Mouse (Mus musculus): ENCODE results near the gene Carhsp1. TPM values are rescaled to one million over a fixed set of nuclear protein-coding genes. Genes with fewer than 3 reads are reported as not detected.
A peak's percentile ranks its signal among the peaks of the same experiment; 100 is the strongest.

The Carhsp1 gene
- total RNA-seq, 2 experiments from 2014 or later = 106 to 218 TPM

DNA sequence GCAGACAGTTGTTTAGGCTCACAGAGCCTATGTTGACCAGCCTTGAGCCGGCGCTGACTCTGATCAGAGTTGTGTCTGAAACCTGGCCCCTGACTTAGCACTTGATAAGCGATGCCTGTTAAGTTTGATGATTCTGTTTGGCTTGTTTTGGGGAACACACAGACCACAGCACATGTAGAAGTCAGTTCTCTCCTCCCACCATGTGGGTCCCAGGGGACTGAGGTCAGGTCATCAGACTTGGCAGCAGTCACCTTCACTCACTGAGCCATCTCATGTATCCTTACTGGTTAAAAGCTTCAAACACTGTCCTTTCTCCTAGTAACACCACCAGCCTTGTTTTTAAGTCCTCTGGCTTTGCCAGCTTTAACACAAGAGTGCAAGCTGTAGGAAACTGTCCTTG is 21.9 kb downstream of the Carhsp1 start:
- no peak for ATAC-seq (replicated peaks; ENCODE audit: low FRiP score, poor library complexity, severe bottlenecking)

GRCm38 (mm10) chr16:8645546-8645945 is 26.4 kb downstream of the Carhsp1 start:
- no peak for ATAC-seq (replicated peaks; ENCODE audit: low FRiP score, poor library complexity, severe bottlenecking)

GRCm38 (mm10) chr16:8643855-8644254 is 28.1 kb downstream of the Carhsp1 start:
- ATAC-seq (replicated peaks; ENCODE audit: low FRiP score, poor library complexity, severe bottlenecking) = peak; percentile 97

DNA sequence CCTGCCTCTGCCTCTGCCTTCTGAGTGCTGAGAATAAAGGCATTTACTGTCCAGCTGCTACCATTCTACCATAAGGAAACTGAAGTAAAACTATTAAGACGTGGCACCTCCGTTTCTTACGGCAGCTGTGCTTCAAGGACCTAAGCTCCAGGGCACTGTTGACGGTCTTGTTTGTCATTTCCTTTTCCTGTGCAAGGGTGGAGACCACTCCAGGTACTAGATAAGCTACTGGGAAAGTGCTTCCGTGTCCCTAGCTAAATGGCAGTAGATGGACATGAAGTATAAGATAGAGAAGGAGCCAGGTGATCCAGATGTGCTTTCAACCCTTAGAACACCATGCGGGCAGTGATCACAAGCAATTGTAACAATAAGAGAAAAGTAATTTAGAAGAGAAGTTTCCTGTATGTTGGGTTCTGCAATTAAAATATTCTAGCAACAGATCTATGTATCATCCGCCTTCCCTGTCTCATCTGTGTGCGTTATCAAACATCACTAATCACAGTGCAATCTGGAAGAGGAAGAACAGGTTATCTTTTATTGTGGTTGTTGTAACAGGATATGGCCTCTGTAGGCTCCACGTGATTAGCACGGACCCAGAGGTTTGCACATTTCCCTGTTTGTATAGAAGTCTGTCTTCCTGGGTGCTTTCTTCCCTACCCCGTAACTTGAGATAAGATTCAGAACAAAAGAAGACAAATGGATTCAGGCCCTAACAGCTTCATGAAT is 32.3 kb downstream of the Carhsp1 start:
- ATAC-seq (replicated peaks; ENCODE audit: low FRiP score, poor library complexity, severe bottlenecking) = no peak

DNA sequence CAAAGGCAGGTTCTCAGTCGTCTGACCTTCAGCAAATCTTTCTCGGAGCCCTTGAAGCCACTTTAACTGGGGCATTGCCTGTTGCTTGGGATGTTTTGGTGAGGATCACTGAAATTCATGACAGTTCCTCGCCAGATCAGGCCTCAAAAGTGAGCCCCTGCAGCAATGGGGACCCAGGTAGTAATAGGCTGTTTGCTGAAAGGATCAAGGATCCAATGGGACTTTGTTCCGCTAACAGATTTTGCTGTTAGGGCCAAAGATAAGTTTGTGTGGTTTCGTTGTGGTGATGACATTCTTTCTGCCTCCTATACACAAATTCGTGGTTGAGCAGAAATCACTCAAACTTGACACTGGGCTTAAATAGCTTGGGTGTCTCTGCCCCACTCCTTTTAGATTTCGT is 33.8 kb downstream of the Carhsp1 start:
- peak; percentile 2; the same call in 1 of the 2 replicates for ATAC-seq (replicated peaks; ENCODE audit: low FRiP score, poor library complexity, severe bottlenecking)

DNA sequence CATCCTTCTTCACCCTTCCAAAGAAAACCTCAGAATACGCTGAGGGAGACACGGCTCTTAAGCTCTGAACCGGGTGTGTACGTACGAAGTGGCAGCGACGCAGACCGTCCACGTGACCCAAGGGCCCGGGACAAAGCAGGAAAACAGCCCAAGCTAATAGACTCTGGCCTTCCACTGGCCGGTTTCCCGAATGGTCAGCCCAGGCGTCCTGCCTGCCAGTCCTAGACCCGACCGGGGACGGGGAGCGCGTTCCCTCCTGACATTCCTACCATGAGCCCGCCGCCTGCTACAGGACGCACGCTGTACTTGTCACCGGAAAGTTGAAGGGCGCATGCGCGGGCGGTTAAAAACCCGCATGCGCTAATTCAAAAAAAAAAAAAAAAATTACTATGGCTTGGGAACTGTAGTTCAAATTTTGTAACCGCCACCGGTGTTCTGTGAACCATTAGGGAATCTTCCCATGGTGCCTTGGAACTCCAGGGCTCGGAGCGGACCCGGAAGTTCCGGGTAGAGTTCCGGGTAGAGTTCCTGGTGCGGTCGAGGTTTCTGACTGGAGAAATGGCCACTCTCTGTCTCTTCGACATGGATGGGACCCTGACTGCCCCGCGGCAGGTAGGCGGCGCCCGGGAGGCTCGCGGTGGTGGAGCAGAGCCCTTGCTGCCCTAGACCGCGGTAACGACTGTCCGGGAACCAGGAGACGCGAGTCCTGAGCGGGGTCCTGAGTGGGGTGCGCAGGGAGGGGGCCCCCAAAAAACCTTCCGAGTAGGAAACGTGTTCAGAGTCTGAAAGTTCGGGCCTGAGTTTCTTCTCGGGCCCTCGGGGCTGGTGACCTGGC is 34.5 kb downstream of the Carhsp1 start, which contains the start of the genes Pmm2 and Tmem186:
Pmm2 (plus strand) TSS at position 458 of the 835 bp plus-strand sequence.
Tmem186 (minus strand) TSS at position 496 of the 835 bp plus-strand sequence.
- peak; percentile 82 for ATAC-seq (replicated peaks; ENCODE audit: low FRiP score, poor library complexity, severe bottlenecking)

GRCm38 (mm10) chr16:8636867-8637216 is 35.1 kb downstream of the Carhsp1 start:
- ATAC-seq (replicated peaks; ENCODE audit: low FRiP score, poor library complexity, severe bottlenecking) = peak; percentile 44

- ATAC-seq (replicated peaks; ENCODE audit: low FRiP score, poor library complexity, severe bottlenecking) = no peak
Measured at GRCm38 (mm10) chr16:8631428-8631827, 40.5 kb downstream of the Carhsp1 start.

DNA sequence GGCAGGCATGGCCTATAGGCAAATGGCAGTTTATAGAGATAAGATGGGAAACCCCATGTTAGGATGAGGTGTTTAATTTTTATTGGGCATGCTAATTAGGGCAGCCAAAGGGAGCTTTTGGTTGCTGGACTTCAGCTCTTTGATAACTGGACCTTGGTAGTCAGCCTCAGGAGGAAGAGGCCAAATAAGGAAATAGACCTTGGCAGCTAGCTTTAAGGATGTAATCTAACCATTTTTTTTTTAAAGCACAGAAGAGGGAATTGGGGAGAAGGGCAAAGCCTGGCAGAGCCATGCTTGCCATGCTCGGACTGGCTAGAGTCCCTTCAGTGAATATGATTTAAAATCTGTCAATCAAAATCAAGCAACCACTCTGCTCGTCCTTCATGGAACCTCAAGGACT is 41.5 kb downstream of the Carhsp1 start:
- no peak for ATAC-seq (replicated peaks; ENCODE audit: low FRiP score, poor library complexity, severe bottlenecking)

DNA sequence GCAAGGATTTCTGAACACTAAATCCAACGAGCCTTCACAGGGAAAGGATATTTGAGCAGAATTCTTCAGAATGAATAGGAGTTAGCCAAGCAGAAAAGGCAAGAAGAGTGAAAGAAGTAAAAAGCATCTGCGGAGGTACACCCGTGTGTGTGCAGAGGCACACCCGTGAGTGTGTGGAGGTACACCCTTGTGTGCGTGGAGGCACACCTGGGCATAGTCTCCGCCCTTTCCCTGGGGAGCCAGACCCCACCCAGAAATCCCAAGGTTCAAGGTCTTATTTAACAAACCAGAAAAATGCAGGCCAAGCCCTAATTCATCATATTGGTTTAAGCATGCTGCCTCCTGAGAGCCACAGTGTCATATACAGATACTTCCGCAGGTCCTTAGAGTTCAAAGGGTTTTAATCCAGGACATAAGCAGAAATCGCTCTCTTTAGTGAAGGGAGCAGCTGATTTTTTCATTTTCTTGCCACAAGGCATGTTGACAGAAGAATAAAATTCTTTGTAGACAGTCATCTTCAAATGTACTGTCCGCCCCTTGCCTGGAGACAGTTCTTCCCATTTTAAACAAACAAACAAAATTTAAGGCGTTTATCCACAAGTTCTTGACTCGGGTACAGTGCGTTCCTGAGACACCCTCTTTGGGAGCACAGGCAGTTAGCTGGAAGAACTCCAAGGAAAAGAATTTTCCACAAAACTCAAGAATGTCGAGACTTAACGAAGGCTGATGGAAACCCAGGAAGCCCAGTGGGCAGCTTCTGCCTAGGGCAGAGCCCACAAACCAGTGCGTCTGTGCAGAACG is 51.4 kb downstream of the Carhsp1 start:
- ATAC-seq (replicated peaks; ENCODE audit: low FRiP score, poor library complexity, severe bottlenecking) = no peak

- no peak for ATAC-seq (replicated peaks; ENCODE audit: low FRiP score, poor library complexity, severe bottlenecking)
Measured at GRCm38 (mm10) chr16:8619659-8620314, 52.2 kb downstream of the Carhsp1 start.

- peak; percentile 18 for ATAC-seq (replicated peaks; ENCODE audit: low FRiP score, poor library complexity, severe bottlenecking)
Measured at GRCm38 (mm10) chr16:8613447-8613846, 58.5 kb downstream of the Carhsp1 start.

DNA sequence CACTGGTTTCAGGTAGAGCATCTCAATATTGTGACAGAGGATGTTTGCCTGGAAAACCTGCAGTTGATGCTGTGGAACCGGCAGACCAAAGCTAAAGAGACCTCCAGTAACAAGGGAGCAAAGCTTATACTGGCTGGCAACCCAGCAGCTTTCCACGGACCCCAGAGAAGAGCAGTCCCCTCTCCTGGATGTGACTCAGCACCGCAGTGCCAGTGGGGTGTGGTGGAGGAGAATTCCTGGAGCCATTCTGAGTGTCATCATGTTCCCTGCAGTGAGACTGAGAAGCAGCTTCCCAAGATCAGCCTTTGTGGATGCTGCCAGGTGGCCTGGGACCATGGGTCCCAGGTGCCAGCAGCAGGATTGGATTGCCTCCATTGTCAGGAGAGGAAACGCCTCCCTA is 58.9 kb downstream of the Carhsp1 start:
- ATAC-seq (replicated peaks; ENCODE audit: low FRiP score, poor library complexity, severe bottlenecking) = peak; percentile 58

- ATAC-seq (replicated peaks; ENCODE audit: low FRiP score, poor library complexity, severe bottlenecking) = peak; percentile 93
Measured at GRCm38 (mm10) chr16:8612214-8613005, 59.5 kb downstream of the Carhsp1 start.

- ATAC-seq (replicated peaks; ENCODE audit: low FRiP score, poor library complexity, severe bottlenecking) = no peak
Measured at GRCm38 (mm10) chr16:8610397-8610796, 61.6 kb downstream of the Carhsp1 start.

All from erythroblast, adult 5-6 weeks (primary cell).